Mouse (Mus musculus) kidney, adult 2 months (tissue): ENCODE data around the gene Myrfl. TPM values are rescaled to one million over a fixed set of nuclear protein-coding genes. Genes with fewer than 3 reads are reported as not detected.
A peak's percentile ranks its signal among the peaks of the same experiment; 100 is the strongest.

Source experiments
- DNase-seq: peaks from one replicate; pipeline ENCODE4 v3.0.0; 2021
- H3K27ac ChIP-seq: fragments of 200-500 bp; 2 replicates; pipeline ENCODE4 v1.5.1; 2012; ENCODE audit warnings: low read depth, low read length, control low read depth, inconsistent platforms; ENCODE audit not compliant: insufficient read depth
- H3K27me3 ChIP-seq: fragments of 200-500 bp; replicated peaks from 2 replicates; pipeline ENCODE4 v1.6.1; 2012; ENCODE audit warnings: mild to moderate bottlenecking, moderate library complexity, low read length, inconsistent platforms; ENCODE audit not compliant: control insufficient read depth, insufficient read depth
- H3K36me3 ChIP-seq: fragments of 200-500 bp; 2 replicates; pipeline ENCODE4 v1.6.1; 2012; ENCODE audit warnings: mild to moderate bottlenecking, moderate library complexity, low read length, inconsistent platforms; ENCODE audit not compliant: control insufficient read depth, insufficient read depth
- H3K4me1 ChIP-seq: fragments of 200-500 bp; 2 replicates; pipeline ENCODE4 v1.6.1; 2011; ENCODE audit warnings: low read length; ENCODE audit not compliant: control insufficient read depth, insufficient read depth
- H3K4me3 ChIP-seq: fragments of 200-500 bp; 2 replicates; pipeline ENCODE4 v1.5.1; 2011; ENCODE audit warnings: mild to moderate bottlenecking, low read depth, low read length, control low read depth; ENCODE audit not compliant: insufficient read depth
- CTCF ChIP-seq: fragments of 200-500 bp; conservative IDR thresholded peaks from 2 replicates; pipeline ENCODE4 v1.5.1; 2011; ENCODE audit warnings: low read depth, mild to moderate bottlenecking, control low read depth, low read length, moderate library complexity, mixed read lengths; ENCODE audit not compliant: insufficient read depth, insufficient read length
- POLR2A ChIP-seq: fragments of 200-500 bp; IDR thresholded peaks from one replicate; pipeline ENCODE4 v1.6.1; 2011; ENCODE audit warnings: low read depth, low read length, control low read depth
- WGBS: fragments of 180-500 bp; shearing (Covaris S2); methylation state at CpG from one replicate; pipeline ENCODE4 v1.1.7; 2018; 5-methylcytosine and 5-hydroxymethylcytosine counted together
- polyA plus RNA-seq: library from polyadenylated mRNA; depleted of rRNA; stranded (reverse); fragments of >200 nt; gene quantifications from 2 replicates; pipeline ENCODE4 v1.2.3, GENCODE M21; 2012

The Myrfl gene
- polyA plus RNA-seq, 1 experiment: 0.02 TPM

- Histone ChIP-seq H3K4me3 (no peak overlapping the region), H3K4me1 (no peaks in the 10 kb centered on the region), H3K27me3 (no peaks in the 10 kb centered on the region), H3K36me3 (no peaks in the 10 kb centered on the region), H3K27ac (no peak overlapping the region)
- DNase-seq: no peak
- TF ChIP-seq CTCF (no peak), POLR2A (no peak)
- WGBS: 67% methylated on average over 6 of the region's 6 CpGs
Observed at GRCm38 (mm10) chr10:116796066-116796465, 100.7 kb downstream of the Myrfl start.

DNA sequence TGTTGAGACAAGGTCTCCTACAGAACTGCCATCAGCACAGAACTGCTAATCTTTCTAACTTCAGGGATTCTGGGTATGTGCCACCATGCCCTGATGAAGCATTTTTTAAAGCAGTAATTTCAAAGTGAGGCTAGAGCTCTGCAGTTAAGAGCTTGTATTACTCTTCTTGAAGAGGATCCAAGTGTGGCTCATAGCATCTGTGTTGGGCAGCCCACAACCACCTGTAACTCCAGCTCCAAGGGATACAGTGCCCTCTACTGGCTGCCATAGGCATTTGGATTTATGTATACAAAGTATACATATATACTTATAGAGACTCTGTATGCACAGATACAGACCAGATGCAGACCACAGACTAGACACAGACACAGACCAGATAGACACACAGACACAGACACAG is 107.6 kb downstream of the Myrfl start:
- DNase-seq: peak; percentile 24
- no peak overlapping the region for H3K4me3 ChIP-seq
- TF ChIP-seq CTCF: peak; percentile 60
- TF ChIP-seq POLR2A: no peak
- no peaks in the 10 kb centered on the region for H3K36me3 ChIP-seq
- no peak overlapping the region for H3K27ac ChIP-seq
- H3K27me3 ChIP-seq: no peaks in the 10 kb centered on the region
- no peaks in the 10 kb centered on the region for H3K4me1 ChIP-seq

DNA sequence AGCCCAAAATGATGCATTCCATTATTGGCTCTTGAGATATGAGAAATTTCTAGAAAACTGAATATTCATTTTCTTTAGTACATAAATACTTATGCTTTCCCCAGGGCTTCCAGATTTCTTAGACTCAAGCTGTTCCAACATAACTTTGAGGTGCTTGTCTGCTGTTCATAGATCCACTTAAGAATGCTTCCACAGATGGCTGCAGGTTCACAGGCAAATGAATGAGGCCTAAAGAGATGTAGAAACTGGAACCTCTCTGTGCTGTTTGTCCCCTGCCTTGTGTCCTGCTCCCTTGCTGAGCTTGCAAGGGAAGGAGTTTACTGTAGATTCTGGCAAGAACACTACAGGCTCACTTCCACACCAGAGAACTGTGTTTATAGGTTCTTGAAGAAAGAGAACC is 108.3 kb downstream of the Myrfl start:
- no peak for DNase-seq
- no peaks in the 10 kb centered on the region for H3K27me3 ChIP-seq
- TF ChIP-seq CTCF (no peak), POLR2A (no peak)
- no peaks in the 10 kb centered on the region for H3K36me3 ChIP-seq
- H3K27ac ChIP-seq: no peak overlapping the region
- H3K4me1 ChIP-seq: no peaks in the 10 kb centered on the region
- no peak overlapping the region for H3K4me3 ChIP-seq

GRCm38 (mm10) chr10:116784098-116784497 is 112.6 kb downstream of the Myrfl start:
- DNase-seq: no peak
- Histone ChIP-seq H3K4me1 (no peaks in the 10 kb centered on the region), H3K36me3 (no peaks in the 10 kb centered on the region), H3K27ac (no peak overlapping the region), H3K4me3 (no peak overlapping the region), H3K27me3 (no peaks in the 10 kb centered on the region)
- WGBS: 70% methylated on average over 6 of the region's 6 CpGs
- TF ChIP-seq POLR2A (no peak), CTCF (no peak)

GRCm38 (mm10) chr10:116783020-116783419 is 113.7 kb downstream of the Myrfl start:
- H3K4me3 ChIP-seq: no peak overlapping the region
- no peak for TF ChIP-seq CTCF
- no peak for TF ChIP-seq POLR2A
- no peaks in the 10 kb centered on the region for H3K4me1 ChIP-seq
- 81% methylated on average over 3 of the region's 5 CpGs for WGBS
- no peak for DNase-seq
- H3K27me3 ChIP-seq: no peaks in the 10 kb centered on the region
- H3K27ac ChIP-seq: no peak overlapping the region
- H3K36me3 ChIP-seq: no peaks in the 10 kb centered on the region

DNA sequence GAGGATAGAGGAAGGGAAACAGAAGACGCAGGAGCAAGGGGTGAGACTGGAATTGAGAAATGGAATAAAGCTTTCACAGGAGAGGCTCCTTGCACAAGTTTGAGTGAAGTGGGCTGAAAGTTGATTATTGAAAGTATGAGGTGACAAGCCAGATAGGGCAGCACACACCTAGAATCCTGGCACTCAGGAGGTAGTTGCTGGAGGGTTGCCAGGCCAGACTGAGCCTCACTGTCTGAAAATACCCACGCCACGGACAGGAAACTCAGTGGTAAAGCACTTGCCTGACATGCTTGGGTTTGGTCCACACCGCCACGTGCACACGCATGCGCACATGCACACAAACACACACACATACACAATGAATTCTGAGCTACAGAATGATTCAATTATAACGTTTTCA is 118.8 kb downstream of the Myrfl start:
- Histone ChIP-seq H3K4me3 (no peak overlapping the region), H3K27me3 (no peaks in the 10 kb centered on the region), H3K36me3 (no peaks in the 10 kb centered on the region), H3K27ac (no peak overlapping the region), H3K4me1 (no peaks in the 10 kb centered on the region)
- WGBS: 91% methylated on average over 8 of the region's 8 CpGs
- DNase-seq: no peak
- no peak for TF ChIP-seq POLR2A
- TF ChIP-seq CTCF: no peak

- H3K27me3 ChIP-seq: no peaks in the 10 kb centered on the region
- no peak overlapping the region for H3K27ac ChIP-seq
- no peak overlapping the region for H3K4me3 ChIP-seq
- no peaks in the 10 kb centered on the region; the same call in 1 of the 2 replicates for H3K4me1 ChIP-seq
- WGBS: 69% methylated on average over 14 of the region's 14 CpGs
- no peak for DNase-seq
- H3K36me3 ChIP-seq: no peaks in the 10 kb centered on the region
- TF ChIP-seq CTCF (no peak), POLR2A (no peak)
Observed at GRCm38 (mm10) chr10:116776846-116777245, 119.9 kb downstream of the Myrfl start.
